Mouse (Mus musculus) MEL (cell line): ENCODE results near the gene Enox1. TPM values are rescaled to one million over a fixed set of nuclear protein-coding genes. Genes with fewer than 3 reads are reported as not detected.

Experiments used
- DNase-seq: peaks from one replicate; pipeline ENCODE4 v3.0.0; 2011; ENCODE audit warnings: low read depth, low spot score
- H3K27ac ChIP-seq: 2 replicates; pipeline ENCODE4 v1.5.1; 2012; ENCODE audit warnings: low read depth, mild to moderate bottlenecking, control low read depth, low read length, moderate library complexity; ENCODE audit not compliant: control insufficient read depth
- H3K27me3 ChIP-seq, 2 experiments: fragments of 150-350 bp in 1 of 2; sonication (generic) in 1 of 2; 2 replicates each; pipeline ENCODE4 v1.6.1; 2012; ENCODE audit warnings: low read length in 2 of 2, mild to moderate bottlenecking in 2 of 2, improper control_type of control experiment in 1 of 2, moderate library complexity in 1 of 2; ENCODE audit not compliant: insufficient read depth in 2 of 2, control insufficient read depth in 1 of 2
- H3K36me3 ChIP-seq, 2 experiments: 2 replicates each; pipeline ENCODE4 v1.6.1; 2012 to 2014; ENCODE audit warnings: low read length in 2 of 2, improper control_type of control experiment in 1 of 2, inconsistent platforms in 1 of 2, mild to moderate bottlenecking in 1 of 2; ENCODE audit not compliant: insufficient read depth in 2 of 2, control insufficient read depth in 1 of 2
- H3K4me1 ChIP-seq, 2 experiments: fragments of 150-350 bp in 1 of 2; sonication (generic) in 1 of 2; 2 replicates each; pipeline ENCODE4 v1.6.1; 2012; ENCODE audit warnings: low read length in 2 of 2, improper control_type of control experiment in 1 of 2, mild to moderate bottlenecking in 1 of 2; ENCODE audit not compliant: insufficient read depth in 2 of 2, control insufficient read depth in 1 of 2
- H3K4me3 ChIP-seq, 2 experiments: fragments of 150-350 bp in 1 of 2; sonication (generic) in 1 of 2; 2 replicates each; pipeline ENCODE4 v1.5.1; 2012; ENCODE audit warnings: low read depth in 2 of 2, low read length in 2 of 2, mild to moderate bottlenecking in 2 of 2, moderate library complexity in 2 of 2, control low read depth in 1 of 2, improper control_type of control experiment in 1 of 2; ENCODE audit not compliant: control insufficient read depth in 1 of 2, insufficient read depth in 1 of 2
- H3K79me2 ChIP-seq: 2 replicates; pipeline ENCODE4 v1.6.1; 2012; ENCODE audit warnings: mild to moderate bottlenecking, low read length, moderate library complexity; ENCODE audit not compliant: control insufficient read depth, poor library complexity, insufficient read depth
- H3K9ac ChIP-seq: 2 replicates; pipeline ENCODE4 v1.6.1; 2012; ENCODE audit warnings: low read depth, mild to moderate bottlenecking, control low read depth, low read length, moderate library complexity; ENCODE audit not compliant: control insufficient read depth, poor library complexity, severe bottlenecking
- H3K9me3 ChIP-seq: fragments of 150-350 bp; sonication (generic); replicated peaks from 2 replicates; pipeline ENCODE4 v1.6.1; 2012; ENCODE audit warnings: mild to moderate bottlenecking, low read length, improper control_type of control experiment, moderate library complexity; ENCODE audit not compliant: insufficient read depth
- BHLHE40 ChIP-seq: IDR thresholded peaks from 2 replicates; pipeline ENCODE4 v1.6.1; 2012; ENCODE audit warnings: low read depth, mild to moderate bottlenecking, inconsistent platforms, low read length, improper control_type of control experiment, borderline replicate concordance
- CTCF ChIP-seq, 3 experiments: IDR thresholded peaks in 2 of 3; conservative IDR thresholded peaks in 1 of 3; 2 replicates each; pipeline ENCODE4 v1.5.1; 2011 to 2012; ENCODE audit warnings: low read length in 3 of 3, low read depth in 2 of 3, mild to moderate bottlenecking in 2 of 3, improper control_type of control experiment in 1 of 3, inconsistent platforms in 1 of 3, mixed read lengths in 1 of 3, moderate library complexity in 1 of 3; ENCODE audit not compliant: control insufficient read depth in 1 of 3, insufficient read depth in 1 of 3, poor library complexity in 1 of 3, severe bottlenecking in 1 of 3
- E2F4 ChIP-seq: IDR thresholded peaks from 2 replicates; pipeline ENCODE4 v1.6.1; 2011; ENCODE audit warnings: low read depth, low read length, improper control_type of control experiment, borderline replicate concordance
- ELF1 ChIP-seq: IDR thresholded peaks from 2 replicates; pipeline ENCODE4 v1.6.1; 2014; ENCODE audit warnings: low read depth, mild to moderate bottlenecking, inconsistent platforms, low read length, improper control_type of control experiment, moderate library complexity
- EP300 ChIP-seq, 2 experiments: IDR thresholded peaks; 2 replicates each; pipeline ENCODE4 v1.6.1; 2011; ENCODE audit warnings: improper control_type of control experiment in 2 of 2, low read length in 2 of 2, low read depth in 1 of 2, mild to moderate bottlenecking in 1 of 2
- ETS1 ChIP-seq: IDR thresholded peaks from 2 replicates; pipeline ENCODE4 v1.6.1; 2012; ENCODE audit warnings: low read depth, mild to moderate bottlenecking, inconsistent platforms, low read length, improper control_type of control experiment, moderate library complexity
- GABPA ChIP-seq: IDR thresholded peaks from 2 replicates; pipeline ENCODE4 v1.6.1; 2012; ENCODE audit warnings: low read depth, mild to moderate bottlenecking, inconsistent platforms, low read length, improper control_type of control experiment, moderate library complexity
- GATA1 ChIP-seq: IDR thresholded peaks from 2 replicates; pipeline ENCODE4 v1.6.1; 2011; ENCODE audit warnings: low read depth, low read length, improper control_type of control experiment
- HCFC1 ChIP-seq: IDR thresholded peaks from 2 replicates; pipeline ENCODE4 v1.6.1; 2012; ENCODE audit warnings: low read depth, mild to moderate bottlenecking, inconsistent platforms, low read length, improper control_type of control experiment, moderate library complexity
- JUND ChIP-seq: IDR thresholded peaks from 2 replicates; pipeline ENCODE4 v1.6.1; 2011; ENCODE audit warnings: low read depth, mild to moderate bottlenecking, improper control_type of control experiment, low read length
- KAT2A ChIP-seq: conservative IDR thresholded peaks from 2 replicates; pipeline ENCODE4 v1.6.1; 2012; ENCODE audit warnings: low read depth, low read length, improper control_type of control experiment, inconsistent platforms
- MAFK ChIP-seq: IDR thresholded peaks from 2 replicates; pipeline ENCODE4 v1.6.1; 2011; ENCODE audit warnings: low read depth, mild to moderate bottlenecking, low read length, improper control_type of control experiment, borderline replicate concordance
- MAX ChIP-seq: IDR thresholded peaks from 2 replicates; pipeline ENCODE4 v1.6.1; 2011; ENCODE audit warnings: low read length, improper control_type of control experiment
- MAZ ChIP-seq: IDR thresholded peaks from 2 replicates; pipeline ENCODE4 v1.6.1; 2012; ENCODE audit warnings: low read depth, mild to moderate bottlenecking, inconsistent platforms, low read length, improper control_type of control experiment
- MEF2A ChIP-seq: IDR thresholded peaks from 2 replicates; pipeline ENCODE4 v1.6.1; 2014; ENCODE audit warnings: low read depth, mild to moderate bottlenecking, inconsistent platforms, low read length, improper control_type of control experiment; ENCODE audit not compliant: poor library complexity, insufficient replicate concordance, severe bottlenecking; ENCODE audit errors: extremely low read depth
- MXI1 ChIP-seq: IDR thresholded peaks from 2 replicates; pipeline ENCODE4 v1.6.1; 2011; ENCODE audit warnings: mild to moderate bottlenecking, low read depth, low read length, improper control_type of control experiment
- MYB ChIP-seq: IDR thresholded peaks from 2 replicates; pipeline ENCODE4 v1.6.1; 2011; ENCODE audit warnings: mild to moderate bottlenecking, low read depth, low read length, improper control_type of control experiment
- MYC ChIP-seq: IDR thresholded peaks from 2 replicates; pipeline ENCODE4 v1.6.1; 2011; ENCODE audit warnings: low read depth, mild to moderate bottlenecking, low read length, improper control_type of control experiment, moderate library complexity
- NELFE ChIP-seq: IDR thresholded peaks from 2 replicates; pipeline ENCODE4 v1.6.1; 2011; ENCODE audit warnings: low read depth, low read length, improper control_type of control experiment
- NRF1 ChIP-seq: IDR thresholded peaks from 2 replicates; pipeline ENCODE4 v1.6.1; 2014; ENCODE audit warnings: low read depth, mild to moderate bottlenecking, inconsistent platforms, low read length, improper control_type of control experiment, moderate library complexity; ENCODE audit not compliant: poor library complexity, insufficient read depth, severe bottlenecking
- POLR2AphosphoS2 ChIP-seq: IDR thresholded peaks from 2 replicates; pipeline ENCODE4 v1.6.1; 2011; ENCODE audit warnings: low read length, improper control_type of control experiment
- RAD21 ChIP-seq: IDR thresholded peaks from 2 replicates; pipeline ENCODE4 v1.6.1; 2011; ENCODE audit warnings: mild to moderate bottlenecking, low read depth, low read length, improper control_type of control experiment
- SIN3A ChIP-seq: IDR thresholded peaks from 2 replicates; pipeline ENCODE4 v1.6.1; 2012; ENCODE audit warnings: low read length, improper control_type of control experiment, inconsistent platforms
- SMC3 ChIP-seq: IDR thresholded peaks from 2 replicates; pipeline ENCODE4 v1.6.1; 2011; ENCODE audit warnings: low read depth, low read length, improper control_type of control experiment
- TAL1 ChIP-seq: IDR thresholded peaks from 2 replicates; pipeline ENCODE4 v1.6.1; 2012; ENCODE audit warnings: mild to moderate bottlenecking, inconsistent platforms, low read length, moderate library complexity, mixed read lengths
- UBTF ChIP-seq: IDR thresholded peaks from 2 replicates; pipeline ENCODE4 v1.6.1; 2012; ENCODE audit warnings: low read depth, mild to moderate bottlenecking, inconsistent platforms, low read length, improper control_type of control experiment, moderate library complexity, borderline replicate concordance; ENCODE audit not compliant: insufficient read depth
- polyA plus RNA-seq, 2 experiments: library from polyadenylated mRNA; stranded (reverse) in 1 of 2; unstranded in 1 of 2; fragments of >175 nt in 1 of 2; fragments of >200 nt in 1 of 2; gene quantifications; 2 replicates each; pipeline versions ENCODE4 v1.2.1 to v1.2.4; 2012; ENCODE audit warnings: low replicate concordance in 2 of 2, low read depth in 1 of 2; ENCODE audit not compliant: insufficient read length in 2 of 2, insufficient read depth in 1 of 2, missing spikeins in 1 of 2
- total RNA-seq: library from RNA; depleted of rRNA; stranded (reverse); fragments of 300-350 nt; gene quantifications from 2 replicates; pipeline ENCODE4 v1.2.3, GENCODE M21; 2012

The Enox1 gene
- total and polyA plus RNA-seq, 3 experiments: not detected

DNA sequence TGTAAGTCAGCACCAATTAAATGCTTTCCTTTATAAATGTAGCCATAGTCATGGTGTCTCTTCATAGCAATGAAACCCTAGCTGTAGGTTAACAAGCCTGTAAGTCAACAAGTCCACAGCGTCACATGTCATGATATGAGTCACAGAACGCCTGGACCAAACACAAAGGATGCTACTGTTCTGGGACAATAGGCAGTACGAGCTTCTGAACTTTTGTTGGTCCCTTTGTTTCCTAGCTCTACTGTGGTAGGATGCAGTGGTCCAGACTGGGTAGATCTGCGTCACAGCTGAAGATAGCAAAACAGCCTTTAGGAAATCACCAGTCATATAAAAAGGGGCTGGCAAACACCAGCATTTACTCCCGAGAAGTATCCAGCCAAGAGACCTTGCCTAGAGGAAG, 135.2 kb downstream of the Enox1 start:
- H3K9me3 ChIP-seq: no peaks in the 10 kb centered on the region; the same call in 1 of the 2 replicates
- no peak for TF ChIP-seq MAFK
- no peak for TF ChIP-seq GABPA
- no peak for TF ChIP-seq CTCF (IDR thresholded peaks at IDR 0.05 in 2 of 3, conservative IDR thresholded peaks at IDR 0.05 in 1 of 3; ENCODE audit: control insufficient read depth in 1 of 3, insufficient read depth in 1 of 3, low read depth in 2 of 3, low read length in 3 of 3, poor library complexity in 1 of 3, severe bottlenecking in 1 of 3)
- TF ChIP-seq UBTF: no peak
- no peak for TF ChIP-seq BHLHE40
- TF ChIP-seq TAL1: no peak
- TF ChIP-seq ETS1: no peak
- TF ChIP-seq MEF2A: no peak
- no peak for TF ChIP-seq HCFC1
- TF ChIP-seq RAD21: no peak
- TF ChIP-seq SMC3: no peak
- no peak for TF ChIP-seq NELFE
- no peak for TF ChIP-seq MYC
- TF ChIP-seq MXI1: no peak
- TF ChIP-seq ELF1: no peak
- no peak for TF ChIP-seq MAX
- TF ChIP-seq JUND: no peak
- TF ChIP-seq, all 39 proteins: peak for 0
- DNase-seq: no peak
- Histone ChIP-seq H3K9ac (no peak overlapping the region), H3K27ac (no peak overlapping the region), H3K79me2 (no peaks in the 10 kb centered on the region), H3K4me3 (no peak overlapping the region), H3K36me3 (no peaks in the 10 kb centered on the region), H3K4me1 (no peaks in the 10 kb centered on the region), H3K27me3 (no peaks in the 10 kb centered on the region)

DNA sequence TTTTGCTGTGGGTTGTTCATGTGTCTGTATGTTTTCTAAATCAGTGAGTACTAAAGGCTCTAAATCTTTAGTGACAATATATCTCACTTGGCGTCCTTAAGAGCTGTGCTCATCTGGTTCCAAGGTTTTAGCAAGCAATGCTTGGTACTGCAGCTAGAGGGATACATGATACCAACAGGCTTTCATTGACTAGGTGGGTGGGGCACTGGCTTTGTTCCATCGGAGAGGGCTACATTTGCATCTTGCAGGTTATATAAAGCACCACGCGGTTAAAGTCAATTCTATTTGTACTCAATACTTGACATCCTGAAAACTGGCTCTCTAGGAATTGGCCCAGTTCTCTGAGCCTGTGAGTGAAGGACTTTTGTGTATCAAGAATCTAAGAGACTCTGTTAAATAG, 140.5 kb downstream of the Enox1 start:
- no peak for DNase-seq
- Histone ChIP-seq H3K4me3 (no peak overlapping the region), H3K79me2 (no peaks in the 10 kb centered on the region), H3K4me1 (no peaks in the 10 kb centered on the region), H3K9ac (no peak overlapping the region), H3K27me3 (no peaks in the 10 kb centered on the region), H3K36me3 (no peaks in the 10 kb centered on the region), H3K27ac (no peak overlapping the region), H3K9me3 (no peaks in the 10 kb centered on the region)
- TF ChIP-seq MAX: no peak
- TF ChIP-seq MEF2A: no peak
- no peak for TF ChIP-seq MYB
- no peak for TF ChIP-seq NRF1
- no peak for TF ChIP-seq GABPA
- TF ChIP-seq E2F4: no peak
- TF ChIP-seq POLR2AphosphoS2: no peak
- TF ChIP-seq UBTF: no peak
- no peak for TF ChIP-seq GATA1
- no peak for TF ChIP-seq SIN3A
- no peak for TF ChIP-seq ETS1
- no peak for TF ChIP-seq BHLHE40
- no peak for TF ChIP-seq MAZ
- no peak for TF ChIP-seq EP300 (IDR thresholded peaks at IDR 0.05; ENCODE audit: low read depth in 1 of 2, low read length in 2 of 2)
- TF ChIP-seq KAT2A: no peak
